Mouse (Mus musculus): Measurements from ENCODE around the gene Lmo3.

The Lmo3 gene

DNA sequence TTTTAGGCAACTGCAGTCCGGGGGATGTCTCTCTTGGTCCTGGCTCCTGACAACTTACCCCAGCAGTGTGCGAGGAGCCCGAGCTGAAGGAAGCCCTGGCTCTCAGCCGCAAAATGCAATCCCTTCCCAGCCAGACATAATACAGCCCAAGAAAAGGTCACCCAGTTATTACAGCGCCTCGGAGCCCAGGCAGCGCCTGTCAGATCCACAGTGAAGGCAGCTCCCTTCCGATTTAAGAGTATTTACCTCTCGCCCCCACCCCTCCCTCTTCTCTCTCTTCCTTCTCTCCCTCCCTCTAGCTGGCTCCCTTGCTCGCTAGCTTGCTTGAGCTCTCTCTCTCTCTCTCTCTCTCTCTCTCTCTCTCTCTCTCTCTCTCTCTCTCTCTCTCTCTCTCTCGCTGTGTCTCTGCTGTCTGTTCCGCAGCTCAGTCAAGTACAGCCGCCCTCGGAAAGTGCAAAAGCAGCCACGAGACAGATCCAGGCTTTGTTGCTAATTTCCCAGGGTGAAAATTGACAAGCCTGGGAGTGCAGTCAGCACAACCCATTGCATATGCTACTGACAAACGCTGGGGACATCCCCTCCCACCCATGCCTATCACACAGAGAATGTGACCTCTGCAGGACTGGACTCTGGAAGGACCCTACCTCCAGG, 159.0 kb downstream of the Lmo3 start:
- DNase-seq (ENCODE audit: low spot score), result peak; percentile 18

DNA sequence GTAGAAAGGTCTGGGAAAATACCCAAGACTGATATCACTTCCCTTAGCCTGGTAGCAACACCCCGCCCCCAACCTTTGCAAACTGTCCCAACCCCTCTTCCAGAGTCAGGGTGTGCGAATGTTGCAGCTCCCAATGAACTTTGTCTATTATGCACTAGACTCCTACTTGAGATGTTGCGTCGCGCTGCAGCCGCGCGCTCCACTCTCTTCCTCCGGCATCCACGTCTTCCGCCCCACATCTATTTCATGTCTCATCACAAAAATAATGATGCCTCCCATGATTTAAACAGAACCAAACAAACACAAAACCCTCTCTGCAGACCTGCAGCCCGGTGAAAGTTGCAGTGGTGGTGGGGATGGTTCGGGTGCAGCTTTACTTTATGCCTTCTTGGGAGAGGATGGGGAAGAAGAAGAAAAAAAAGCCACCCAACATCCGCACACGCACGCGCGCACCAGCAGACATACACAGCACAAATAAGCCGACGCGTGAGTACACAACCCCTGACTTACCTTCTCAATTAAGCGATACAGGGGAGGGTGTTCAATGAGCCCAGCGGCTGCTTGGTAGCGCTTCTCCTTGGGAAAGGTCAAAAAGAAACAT, 159.7 kb downstream of the Lmo3 start:
- DNase-seq (ENCODE audit: low spot score), result no peak

DNA sequence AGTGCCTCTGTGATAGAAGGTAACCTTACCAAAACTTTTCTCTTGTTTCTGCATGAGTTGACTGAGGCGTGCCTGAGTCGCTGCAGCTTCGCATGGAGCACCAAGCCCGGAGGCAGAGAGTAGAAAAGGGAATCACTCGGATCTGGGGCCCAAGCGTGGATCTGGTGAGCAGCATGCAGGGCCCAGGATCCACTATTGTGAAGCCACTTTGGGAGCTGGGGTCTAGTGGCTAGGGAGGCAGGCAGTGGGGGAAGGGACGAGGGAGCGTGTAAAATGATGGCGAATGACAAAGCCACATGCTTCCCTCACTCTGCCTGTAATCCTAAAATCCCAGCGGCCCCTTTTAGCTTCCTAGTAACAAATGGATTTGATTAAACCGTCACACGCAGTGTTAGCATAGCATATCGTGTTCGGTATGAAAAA, 160.6 kb downstream of the Lmo3 start:
- no peak for DNase-seq (ENCODE audit: low spot score)

DNA sequence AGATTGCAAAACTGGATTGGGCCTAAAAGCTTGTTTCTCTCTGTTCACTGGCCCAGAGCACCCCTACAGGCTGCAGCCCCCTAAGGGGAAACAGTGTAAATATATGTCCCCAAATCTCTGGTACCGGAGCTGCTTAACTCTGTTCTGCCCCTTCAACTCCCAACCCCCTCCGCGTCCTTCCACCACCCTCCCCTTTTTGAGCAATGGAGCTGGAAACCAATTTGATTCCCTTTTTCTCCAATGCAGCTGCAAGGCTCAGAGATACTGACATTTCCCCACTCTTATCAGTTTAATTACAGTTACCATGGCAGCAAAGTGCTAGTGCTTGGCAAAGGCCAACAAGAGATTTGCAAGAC, 161.3 kb downstream of the Lmo3 start:
- DNase-seq (ENCODE audit: low spot score), result no peak

DNA sequence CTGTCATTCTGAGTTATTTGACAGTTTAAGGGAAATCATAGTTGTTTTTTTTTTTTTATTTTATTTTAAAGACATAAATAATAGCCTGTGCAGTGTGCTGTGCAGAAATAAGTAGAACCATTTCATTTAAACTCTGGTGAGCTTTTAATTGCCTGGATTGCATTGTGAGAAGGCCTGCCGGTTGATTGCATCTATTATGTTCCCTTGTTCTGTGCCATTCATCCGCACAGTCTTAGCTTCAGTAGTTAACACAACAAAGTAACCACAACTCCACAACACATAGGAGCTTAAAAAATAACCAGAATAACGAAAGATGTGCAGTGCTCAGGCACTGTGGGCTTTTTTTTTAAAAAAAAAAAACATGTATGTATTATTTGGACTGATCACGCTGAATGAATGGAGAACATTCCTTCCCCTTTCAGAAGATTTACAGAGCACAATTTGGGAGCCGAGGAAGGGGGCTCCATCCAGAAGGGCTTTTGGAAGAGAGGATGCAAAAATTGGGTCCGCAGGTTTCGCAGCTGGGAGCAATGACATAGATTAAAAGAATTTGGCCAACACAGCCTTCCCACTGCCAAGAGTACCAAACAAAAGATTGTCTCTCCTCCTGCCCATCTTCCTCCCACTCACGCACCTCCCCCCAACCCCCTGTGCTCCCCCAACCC, 161.8 kb downstream of the Lmo3 start:
- no peak for DNase-seq (ENCODE audit: low spot score)

DNA sequence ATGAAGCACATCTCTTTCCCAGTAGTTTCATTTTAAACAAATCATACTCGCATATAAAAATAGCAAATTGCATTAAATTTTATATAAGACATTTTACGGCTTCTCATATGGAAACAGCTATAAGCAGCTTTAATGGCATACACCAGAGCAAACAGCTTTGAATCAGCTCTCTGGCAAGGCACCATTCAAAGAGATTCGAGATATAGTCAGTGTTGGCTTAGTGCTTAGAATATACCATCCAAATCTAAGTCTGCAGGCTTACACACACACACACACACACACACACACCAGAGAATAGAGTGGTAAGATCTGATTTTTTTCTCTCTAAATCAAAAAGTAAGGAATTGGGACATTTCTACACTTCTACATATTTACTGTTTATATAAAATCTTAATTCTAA, 169.7 kb downstream of the Lmo3 start:
- no peak for DNase-seq (ENCODE audit: low spot score)

DNA sequence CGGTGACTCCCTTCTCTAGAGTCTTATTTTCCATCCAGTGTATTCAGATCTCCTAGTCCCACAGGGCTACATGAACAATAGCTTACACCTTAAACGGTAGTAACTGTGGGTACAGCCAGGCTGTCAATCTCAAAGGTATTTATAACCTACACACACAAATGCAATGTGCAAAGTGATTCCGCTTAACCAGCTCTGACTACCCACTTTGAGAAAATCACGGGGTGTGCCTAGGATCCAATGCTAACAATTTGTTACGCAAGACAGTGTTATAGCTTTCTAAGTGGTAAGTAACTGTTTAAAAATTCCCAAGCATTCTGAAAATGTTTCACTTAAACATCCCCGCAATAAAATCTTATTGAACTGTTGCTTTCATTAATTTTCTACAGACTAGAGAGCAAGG, 179.7 kb downstream of the Lmo3 start:
- DNase-seq (ENCODE audit: low spot score), result no peak

DNA sequence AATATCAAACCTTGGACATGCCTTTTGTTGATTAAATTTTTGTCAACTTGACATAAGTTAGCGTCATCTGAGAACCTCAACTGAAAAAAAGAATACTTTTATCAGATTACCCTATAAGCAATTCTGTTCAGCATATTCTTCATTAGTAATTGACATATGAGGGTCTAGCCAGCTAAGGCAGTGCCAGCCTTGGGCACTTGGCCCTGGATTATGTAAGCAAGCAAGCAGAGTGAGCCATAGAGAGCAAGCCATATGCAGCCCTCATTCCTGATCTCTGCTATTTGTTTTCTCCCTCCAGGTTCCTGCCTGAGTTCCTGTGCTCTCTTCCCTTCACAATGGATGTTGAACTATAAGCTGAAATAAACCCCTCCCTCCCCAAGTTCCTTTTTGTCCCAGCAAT, 182.9 kb downstream of the Lmo3 start:
- DNase-seq (ENCODE audit: low spot score), result no peak

DNA sequence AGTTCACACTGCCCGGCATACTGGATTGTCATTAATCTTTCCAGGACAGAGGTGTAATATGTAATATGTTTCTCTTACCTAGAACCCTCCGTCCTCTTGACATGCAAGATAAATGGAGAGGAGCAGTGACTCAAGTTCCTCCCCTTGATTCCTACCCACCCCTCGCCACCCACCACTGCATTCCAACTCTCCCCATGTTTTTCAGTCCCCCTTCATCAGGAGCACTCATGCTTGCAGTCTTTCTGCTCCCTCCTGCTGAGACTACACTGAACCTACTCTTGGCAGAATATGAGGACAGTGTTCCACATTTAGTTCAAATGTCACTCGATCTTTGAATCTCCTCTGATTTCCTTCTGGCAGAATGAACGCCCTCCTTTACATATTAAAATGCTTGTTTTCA, 190.7 kb downstream of the Lmo3 start:
- no peak for DNase-seq (ENCODE audit: low spot score)

DNA sequence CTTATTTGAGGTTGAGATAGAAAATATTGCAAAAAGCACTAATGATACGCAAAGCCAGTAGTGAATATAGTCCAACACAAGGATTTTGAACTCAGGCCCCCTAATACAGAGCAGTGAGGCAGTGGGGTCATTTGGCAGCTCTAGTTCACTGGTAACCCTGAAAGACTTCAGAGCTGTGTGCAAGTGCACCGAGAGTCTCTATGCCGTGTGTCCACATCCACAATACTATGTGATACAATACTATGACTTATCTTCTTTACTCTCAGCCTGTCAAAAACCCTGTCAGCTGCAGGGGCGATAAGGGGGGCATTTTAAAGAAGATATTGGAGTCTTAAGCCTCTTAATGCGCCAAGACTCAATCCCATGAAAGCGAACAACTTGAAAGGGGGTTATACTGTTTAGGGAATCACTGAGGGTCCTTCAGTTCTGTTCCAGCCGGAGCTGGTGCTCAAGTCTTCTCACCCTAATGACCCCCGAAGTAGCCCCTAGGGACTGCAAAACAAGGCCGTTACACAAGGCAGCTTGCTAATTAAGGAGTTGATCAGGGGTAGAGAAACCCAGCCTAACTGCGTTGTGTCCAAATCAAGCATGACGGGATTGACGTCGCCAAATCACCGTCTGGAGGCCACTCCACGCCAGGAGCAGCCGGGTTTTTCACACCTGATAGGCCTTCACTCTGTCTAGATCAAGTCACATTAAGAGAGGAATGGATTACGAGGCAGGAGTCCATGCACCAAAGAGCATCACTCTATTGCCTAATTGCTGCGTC, 193.4 kb downstream of the Lmo3 start:
- DNase-seq (ENCODE audit: low spot score), result no peak

DNA sequence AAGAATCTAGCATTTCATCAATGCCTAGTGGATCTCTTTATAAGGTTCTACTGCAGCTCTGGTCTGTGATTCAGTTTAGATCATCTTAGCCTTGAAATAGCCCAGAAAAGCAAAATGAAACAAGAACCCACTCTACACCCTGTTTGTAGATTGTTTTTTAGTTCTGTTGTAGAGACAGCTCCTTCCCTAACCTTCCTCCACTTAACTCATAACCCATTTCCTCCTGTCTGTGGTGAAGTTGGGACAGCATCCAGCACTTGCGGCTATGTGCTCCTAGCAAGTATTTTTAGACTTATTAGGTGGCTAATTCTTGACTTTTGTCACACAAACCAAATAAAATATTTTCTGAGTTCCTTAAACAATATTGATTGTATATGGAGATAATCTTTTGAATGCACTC, 198.6 kb downstream of the Lmo3 start:
- DNase-seq (ENCODE audit: low spot score), result no peak

DNA sequence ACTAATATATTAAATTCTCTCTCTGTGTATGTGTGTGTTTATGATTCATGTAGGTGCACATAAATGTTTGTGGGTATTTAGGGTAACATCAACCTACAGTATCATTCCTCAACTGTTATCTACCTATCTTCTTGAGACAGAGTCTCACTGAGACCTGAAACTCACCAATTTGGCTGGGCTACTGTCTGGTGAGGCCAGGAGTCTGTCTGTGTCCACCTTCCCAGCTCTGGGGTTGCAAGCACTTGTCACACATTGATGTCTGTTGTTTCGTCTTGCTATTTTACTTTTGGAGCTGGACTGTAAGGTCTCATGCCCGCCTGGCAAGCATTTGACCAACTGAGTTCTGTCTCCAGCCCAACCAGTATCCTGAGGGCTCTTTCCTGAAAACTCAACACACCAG, 210.6 kb downstream of the Lmo3 start:
- DNase-seq (ENCODE audit: low spot score), result no peak

DNA sequence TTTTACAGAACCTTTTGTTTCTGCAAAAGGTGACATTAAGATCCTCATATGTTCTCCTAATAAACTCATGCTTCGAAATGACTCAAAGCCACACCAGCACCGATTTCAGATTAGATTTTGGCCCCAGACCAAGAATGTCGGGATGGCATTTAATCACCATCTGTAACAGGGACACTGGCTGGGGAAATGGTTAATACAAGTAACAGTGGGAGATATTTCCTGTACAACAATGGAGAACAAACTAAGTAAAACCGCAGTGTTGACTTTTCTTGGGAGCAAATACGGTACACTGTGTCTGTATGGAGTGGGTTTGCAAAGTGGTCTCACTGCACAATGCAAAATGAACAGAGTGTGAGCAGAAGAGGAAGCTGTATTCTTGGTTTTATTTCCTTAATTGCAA, 217.7 kb downstream of the Lmo3 start:
- no peak for DNase-seq (ENCODE audit: low spot score)

DNA sequence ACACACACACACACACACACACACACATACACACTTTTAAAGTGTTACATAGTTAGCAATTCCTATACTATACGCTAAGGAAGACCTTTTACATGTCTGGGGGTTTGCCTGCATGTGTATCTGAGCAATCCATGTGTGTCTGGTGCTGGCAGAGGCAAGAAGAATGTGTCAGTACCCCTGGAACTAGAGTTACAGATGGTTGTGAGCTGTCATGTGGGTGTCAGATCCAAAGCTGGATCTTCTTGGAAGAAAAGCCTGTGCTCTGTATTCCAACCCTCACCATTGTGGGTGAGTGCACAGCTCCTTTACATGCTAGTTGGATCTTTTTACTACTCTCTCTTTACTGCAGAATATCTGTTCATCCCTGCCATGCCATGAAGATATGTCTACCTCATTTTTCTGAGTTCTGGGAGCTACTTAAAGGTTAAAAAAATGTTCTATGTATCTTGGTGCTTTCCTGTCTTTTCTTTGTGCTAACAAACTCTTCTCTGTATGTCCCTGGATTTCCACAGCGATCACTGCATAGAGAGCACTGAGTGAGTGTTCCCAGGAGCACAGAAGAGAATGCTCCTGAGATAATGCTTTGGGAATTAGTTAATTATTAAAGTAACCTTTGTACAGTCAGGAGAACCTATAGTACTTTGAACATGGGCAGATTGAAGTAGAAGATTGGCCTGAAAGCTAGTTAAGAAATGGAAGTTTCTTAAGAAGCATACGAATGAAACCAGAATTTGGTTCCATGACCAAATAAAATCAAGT, 231.0 kb downstream of the Lmo3 start:
- no peak for DNase-seq (ENCODE audit: low spot score)

DNA sequence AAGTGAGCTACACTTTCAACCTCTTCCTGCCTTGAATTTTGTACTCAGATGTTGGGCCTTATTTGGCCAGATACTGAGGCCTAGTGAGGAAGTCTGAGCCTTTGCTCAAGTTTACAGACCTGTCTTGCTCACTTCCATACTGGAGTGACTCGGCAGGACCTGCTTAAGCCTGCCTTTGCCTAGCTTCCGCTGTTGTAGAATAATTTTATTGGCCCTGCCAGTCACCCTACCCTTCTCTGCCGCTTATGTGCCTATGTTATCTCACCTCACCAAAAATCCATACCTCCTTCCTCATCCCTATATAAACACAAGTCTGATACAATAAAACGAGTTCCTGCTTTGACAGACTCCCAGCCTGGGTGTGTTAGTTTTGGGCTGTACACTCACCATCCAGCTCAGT, 235.2 kb downstream of the Lmo3 start:
- no peak for DNase-seq (ENCODE audit: low spot score)

DNA sequence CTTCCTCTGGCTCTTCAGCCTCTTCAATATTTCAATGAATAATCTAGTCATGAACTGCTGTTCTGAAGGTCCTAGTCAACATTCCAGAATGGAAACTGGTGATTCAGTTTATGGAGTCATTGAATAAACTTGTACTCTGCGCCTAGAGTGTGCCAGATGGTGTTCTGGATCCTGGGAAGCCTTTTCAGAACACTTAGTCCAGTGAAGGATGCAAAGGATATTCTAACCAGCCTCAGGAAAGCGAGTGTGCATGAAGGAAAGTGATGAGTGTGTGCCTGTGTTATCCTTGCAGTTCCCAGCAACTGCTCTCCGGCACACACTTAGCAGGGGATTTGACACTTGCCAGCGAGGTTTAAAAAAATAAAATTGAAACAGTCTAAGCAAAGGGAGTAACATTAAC, 245.9 kb downstream of the Lmo3 start:
- no peak for DNase-seq (ENCODE audit: low spot score)

DNA sequence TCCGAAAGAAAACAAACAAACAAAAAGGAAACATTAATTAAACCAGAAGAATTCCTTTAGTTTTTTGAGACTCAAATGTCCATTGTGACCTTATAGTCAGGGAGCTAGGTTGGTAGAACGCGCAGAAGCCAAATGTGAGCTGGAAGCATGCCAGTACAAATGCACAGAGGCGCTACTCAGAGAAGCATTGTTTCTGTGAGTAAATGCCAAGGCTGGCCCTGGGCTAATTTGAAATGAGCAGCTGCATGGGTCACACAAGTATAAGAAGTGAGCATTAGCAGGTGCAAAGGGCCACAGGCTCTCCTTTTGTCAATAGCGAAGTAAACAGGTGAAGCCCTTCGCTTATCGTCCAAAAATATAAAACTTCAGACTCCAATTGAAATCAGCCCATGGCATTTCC, 247.8 kb downstream of the Lmo3 start:
- no peak for DNase-seq (ENCODE audit: low spot score)

DNA sequence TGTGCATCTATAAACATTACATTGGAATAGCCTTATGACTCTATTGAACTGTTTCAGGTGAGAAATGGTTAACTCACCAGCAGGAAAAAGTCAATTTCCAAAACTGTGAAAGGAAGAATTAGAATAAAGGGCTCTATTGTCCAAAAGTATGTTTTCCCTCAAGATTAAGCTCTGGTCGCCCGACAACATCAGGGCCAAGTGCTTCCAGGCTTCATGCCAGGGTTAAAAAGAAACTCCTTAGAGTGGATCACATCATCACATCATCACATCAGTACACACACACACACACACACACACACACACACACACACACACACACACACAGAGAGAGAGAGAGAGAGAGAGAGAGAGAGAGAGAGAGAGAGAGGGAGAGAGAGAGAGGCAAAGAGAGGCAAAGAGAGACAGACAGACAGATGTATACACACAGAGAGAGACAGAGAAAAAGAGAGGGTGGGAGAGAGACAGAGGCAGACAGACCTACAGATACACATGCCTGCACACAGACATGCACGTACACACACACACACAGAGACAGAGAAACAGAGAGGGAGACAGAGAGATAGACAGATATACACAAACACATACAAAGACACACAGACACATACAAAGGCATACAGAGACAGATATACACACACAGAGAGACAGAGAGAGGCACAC, 255.9 kb downstream of the Lmo3 start:
- DNase-seq (ENCODE audit: low spot score), result no peak

DNA sequence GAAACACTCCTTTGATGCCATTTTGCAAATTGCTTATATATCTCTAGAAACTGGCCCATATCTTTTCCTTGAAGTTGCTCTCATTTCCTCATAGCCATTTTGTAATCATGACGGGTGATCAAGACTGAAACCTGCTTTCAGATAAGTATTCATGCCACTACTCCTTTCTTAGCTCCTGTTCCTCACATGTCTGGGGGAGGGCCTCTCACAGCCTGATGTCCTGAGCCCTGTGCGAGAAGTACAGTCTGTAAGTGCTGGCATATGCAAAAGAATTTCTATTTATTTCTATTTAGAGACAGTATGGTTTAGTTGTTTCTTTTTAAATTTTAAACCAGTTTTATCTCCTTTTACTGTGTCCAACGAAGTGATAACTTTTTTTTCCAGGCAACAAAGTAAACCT, 256.6 kb downstream of the Lmo3 start:
- no peak for DNase-seq (ENCODE audit: low spot score)

DNA sequence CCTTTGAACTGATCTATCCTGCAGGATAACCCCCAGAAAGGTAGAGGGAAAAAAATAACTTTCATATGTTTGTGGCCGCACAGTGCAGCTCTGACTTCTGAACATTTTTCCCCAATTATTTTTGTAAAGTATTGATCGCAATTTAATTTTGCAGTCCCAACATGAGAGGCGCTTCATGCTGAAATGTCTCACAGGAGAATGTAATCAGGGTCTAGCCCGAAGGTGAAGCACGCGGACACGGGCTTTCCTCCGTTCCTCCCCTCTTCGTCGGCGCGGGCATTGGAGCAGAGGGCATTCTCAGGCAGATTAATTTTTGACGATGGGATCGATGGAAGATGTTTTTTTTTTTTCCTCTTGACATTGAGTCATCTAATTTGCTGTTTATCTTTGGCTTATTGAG, 258.4 kb downstream of the Lmo3 start:
- DNase-seq (ENCODE audit: low spot score), result no peak

DNA sequence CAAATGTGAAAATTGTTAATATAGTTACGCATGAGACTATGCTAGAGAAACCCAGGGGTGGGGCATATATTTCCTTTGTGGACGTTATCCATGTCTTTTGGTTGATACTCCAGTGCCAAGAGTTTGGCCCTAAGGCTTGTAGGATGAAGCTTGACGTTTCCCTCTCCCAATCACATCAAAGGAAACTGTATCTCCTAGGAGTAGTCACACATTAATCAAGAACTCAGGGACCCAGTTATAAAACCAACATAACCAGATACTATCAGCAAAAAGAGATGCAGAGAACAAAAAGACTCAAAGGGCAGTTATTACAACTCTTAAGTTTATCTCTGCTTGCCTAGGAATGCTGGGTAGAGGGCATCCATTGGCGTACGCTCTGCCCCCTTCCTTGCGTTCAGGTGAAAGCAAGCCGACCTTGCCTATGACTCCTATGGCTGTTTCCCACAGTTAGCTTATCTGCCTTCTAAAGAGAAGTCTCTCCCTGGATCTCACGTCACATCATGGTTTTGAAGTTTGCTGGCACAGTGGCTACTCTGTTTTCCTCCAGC, 261.5 kb downstream of the Lmo3 start:
- DNase-seq (ENCODE audit: low spot score), result no peak

Data from ovary, postnatal 36 days (tissue).